Mouse (Mus musculus) liver, embryonic 15.5 days (tissue): Measurements from ENCODE around the gene Olfr427. TPM values are rescaled to one million over a fixed set of nuclear protein-coding genes. Genes with fewer than 3 reads are reported as not detected.
"Not testable (repeated sequence)": the region's sequence is repeated elsewhere in the genome, so short reads cannot be mapped to it uniquely, and the experiment has no call there.

ENCODE experiments used
- ATAC-seq: fragments of 200-750 bp; cut with Nextera tagmentation; 2 replicates; pipeline ENCODE4 v1.8.0; 2017; ENCODE audit warnings: moderate number of reproducible peaks, mild to moderate bottlenecking, moderate library complexity; ENCODE audit not compliant: insufficient read depth
- H3K27ac ChIP-seq: fragments of 300-500 bp; sonication (generic); replicated peaks from 2 replicates; pipeline ENCODE4 v1.5.1; 2015; ENCODE audit warnings: mild to moderate bottlenecking, inconsistent platforms
- H3K27me3 ChIP-seq: fragments of 300-500 bp; sonication (generic); 2 replicates; pipeline ENCODE4 v1.6.1; 2015; ENCODE audit warnings: mild to moderate bottlenecking, inconsistent platforms
- H3K36me3 ChIP-seq: fragments of 300-500 bp; sonication (generic); replicated peaks from 2 replicates; pipeline ENCODE4 v1.6.1; 2015; ENCODE audit warnings: moderate library complexity, mild to moderate bottlenecking, inconsistent platforms
- H3K4me1 ChIP-seq: fragments of 300-500 bp; sonication (generic); replicated peaks from 2 replicates; pipeline ENCODE4 v1.6.1; 2015; ENCODE audit warnings: inconsistent platforms
- H3K4me2 ChIP-seq: fragments of 300-500 bp; sonication (generic); 2 replicates; pipeline ENCODE4 v1.6.1; 2015; ENCODE audit warnings: moderate library complexity, mild to moderate bottlenecking, inconsistent platforms
- H3K4me3 ChIP-seq: fragments of 300-500 bp; sonication (generic); replicated peaks from 2 replicates; pipeline ENCODE4 v1.5.1; 2015; ENCODE audit warnings: mild to moderate bottlenecking, inconsistent platforms
- H3K9ac ChIP-seq: fragments of 300-500 bp; sonication (generic); 2 replicates; pipeline ENCODE4 v1.6.1; 2015; ENCODE audit warnings: moderate library complexity, mild to moderate bottlenecking, inconsistent platforms
- H3K9me3 ChIP-seq: fragments of 300-500 bp; sonication (generic); replicated peaks from 2 replicates; pipeline ENCODE4 v1.6.1; 2016; ENCODE audit warnings: inconsistent platforms
- WGBS: fragments of 180-500 bp; shearing (Covaris S2); methylation state at CpG from one replicate; pipeline ENCODE4 v1.1.7; 2015; ENCODE audit warnings: mixed read lengths; ENCODE audit not compliant: insufficient replicate concordance; 5-methylcytosine and 5-hydroxymethylcytosine counted together
- polyA plus RNA-seq: library from polyadenylated mRNA; unstranded; fragments of >200 nt; fragmentation: Nextera tagmentation; extraction: Ambion mirVana; gene quantifications from 2 replicates; pipeline ENCODE4 v1.2.1, GENCODE M21; 2015

Olfr427 gene
- polyA plus RNA-seq: not detected in 2 replicates

DNA sequence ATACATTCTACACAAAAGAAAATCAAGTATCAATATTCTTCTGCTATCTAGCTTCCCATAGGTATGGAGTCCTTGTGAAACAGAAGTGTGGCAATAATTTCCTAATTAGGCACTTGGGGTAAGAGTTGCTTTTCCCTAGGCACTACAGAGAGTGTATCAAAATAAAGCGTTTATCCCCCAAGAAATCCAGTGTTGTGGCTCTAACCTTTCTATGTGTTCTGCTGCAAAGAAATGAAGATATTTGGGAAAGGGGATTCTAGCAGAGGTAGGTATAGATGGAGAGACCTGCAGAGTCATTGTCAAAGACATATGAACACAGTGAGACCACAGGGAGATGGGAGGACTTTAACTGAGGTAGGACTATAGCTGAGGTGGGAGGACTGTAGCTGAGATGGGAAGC lies at the start of gene Olfr427:
TSS of gene Olfr427 (plus strand) at position 301 of the 400 bp plus-strand sequence.
- WGBS: 77% methylated on average over 1 of the region's 1 CpGs
- H3K27me3 ChIP-seq: no peaks in the 10 kb centered on the region
- H3K4me2 ChIP-seq: no peak within 1 kb of the TSS
- H3K4me1 ChIP-seq: no peaks in the 10 kb centered on the region
- no peak for ATAC-seq
- no peaks in the 10 kb centered on the region for H3K36me3 ChIP-seq
- no peaks in the 10 kb centered on the region for H3K9me3 ChIP-seq
- no peak within 1 kb of the TSS for H3K4me3 ChIP-seq
- H3K9ac ChIP-seq: no peak within 1 kb of the TSS
- no peak within 1 kb of the TSS for H3K27ac ChIP-seq

DNA sequence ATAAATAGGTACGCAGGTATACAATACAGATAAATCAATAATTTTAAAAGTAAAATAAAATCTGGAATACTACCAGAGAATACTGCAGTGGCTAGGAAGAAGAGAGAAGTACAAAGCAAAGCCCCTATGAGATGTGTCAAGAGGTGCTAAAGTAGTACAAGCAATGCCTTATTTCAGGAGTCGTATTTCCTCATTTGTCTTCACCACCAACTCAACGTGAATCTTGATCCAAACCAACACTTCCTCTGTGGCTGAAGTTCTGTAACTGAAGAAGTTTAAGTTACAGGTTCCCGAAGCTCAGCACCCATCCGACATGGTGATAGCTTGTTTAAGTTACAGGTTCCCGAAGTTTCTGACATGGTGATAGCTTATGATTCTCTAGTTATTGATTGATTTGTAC lies 48.5 kb upstream of the Olfr427 start:
- 37% methylated on average over 6 of the region's 6 CpGs for WGBS
- not testable (repeated sequence) for H3K4me1 ChIP-seq, H3K27me3 ChIP-seq, ATAC-seq, H3K9me3 ChIP-seq, H3K36me3 ChIP-seq, H3K9ac ChIP-seq, H3K4me2 ChIP-seq, H3K4me3 ChIP-seq, H3K27ac ChIP-seq

DNA sequence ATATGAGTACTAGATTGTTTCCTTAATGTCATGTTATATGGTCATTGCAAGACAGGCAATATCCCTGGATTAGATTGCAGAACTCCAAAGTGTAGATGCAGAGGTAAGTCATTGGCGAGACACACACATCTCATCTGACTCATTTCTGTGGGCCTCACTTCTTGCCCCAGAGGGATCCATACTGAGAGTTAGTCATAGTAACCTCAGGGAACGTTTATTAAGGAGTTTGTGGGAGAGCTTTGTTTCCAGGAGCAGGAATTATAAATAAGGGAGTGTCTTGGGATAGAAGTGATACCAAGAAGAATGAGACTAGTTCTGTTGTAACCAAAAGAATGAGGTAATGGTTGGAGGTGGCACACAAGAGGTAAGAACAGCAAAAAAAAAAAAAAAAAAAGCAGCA lies 47.8 kb upstream of the Olfr427 start, which contains the start of gene Olfr432:
TSS of gene Olfr432 (plus strand) at position 313 of the 400 bp plus-strand sequence.
- 30% methylated on average over 2 of the region's 2 CpGs for WGBS
- Histone ChIP-seq H3K27ac (no peak within 1 kb of the TSS), H3K9ac (no peak within 1 kb of the TSS), H3K36me3 (no peaks in the 10 kb centered on the region), H3K4me3 (no peak within 1 kb of the TSS), H3K4me1 (no peaks in the 10 kb centered on the region), H3K4me2 (no peak within 1 kb of the TSS), H3K27me3 (no peaks in the 10 kb centered on the region), H3K9me3 (no peaks in the 10 kb centered on the region)
- no peak for ATAC-seq

DNA sequence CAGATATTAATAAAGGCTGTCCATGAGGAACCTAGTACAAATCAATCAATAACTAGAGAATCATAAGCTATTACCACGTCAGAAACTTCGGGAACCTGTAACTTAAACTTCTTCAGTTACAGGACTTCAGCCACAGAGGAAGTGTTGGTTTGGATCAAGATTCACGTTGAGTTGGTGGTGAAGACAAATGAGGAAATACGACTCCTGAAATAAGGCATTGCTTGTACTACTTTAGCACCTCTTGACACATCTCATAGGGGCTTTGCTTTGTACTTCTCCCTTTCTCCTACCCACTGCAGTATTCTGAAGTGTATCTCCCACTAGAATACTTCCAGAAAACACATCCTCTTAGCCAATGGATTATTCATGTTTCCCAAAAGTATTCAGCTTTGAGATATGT lies 47.3 kb upstream of the Olfr427 start:
- not testable (repeated sequence) for H3K9me3 ChIP-seq, ATAC-seq, H3K36me3 ChIP-seq, H3K27me3 ChIP-seq, H3K4me3 ChIP-seq, H3K27ac ChIP-seq, H3K9ac ChIP-seq, H3K4me2 ChIP-seq, H3K4me1 ChIP-seq
- WGBS: 14% methylated on average over 4 of the region's 4 CpGs

DNA sequence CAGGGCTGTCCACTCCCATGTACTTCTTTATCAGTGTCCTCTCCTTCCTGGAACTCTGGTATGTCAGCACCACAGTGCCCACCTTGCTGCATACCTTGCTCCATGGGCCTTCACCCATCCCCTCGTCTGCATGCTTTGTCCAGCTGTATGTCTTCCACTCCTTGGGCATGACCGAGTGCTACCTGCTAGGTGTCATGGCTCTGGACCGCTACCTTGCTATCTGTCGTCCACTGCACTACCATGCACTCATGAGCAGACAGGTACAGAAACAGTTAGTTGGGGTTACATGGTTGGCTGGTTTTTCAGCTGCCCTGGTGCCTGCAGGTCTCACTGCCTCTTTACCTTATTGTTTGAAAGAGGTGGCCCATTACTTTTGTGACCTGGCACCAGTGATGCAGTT lies 46.2 kb upstream of the Olfr427 start:
- H3K9me3 ChIP-seq: no peaks in the 10 kb centered on the region
- no peaks in the 10 kb centered on the region for H3K27me3 ChIP-seq
- H3K9ac ChIP-seq: no peak overlapping the region
- H3K27ac ChIP-seq: no peak overlapping the region
- no peaks in the 10 kb centered on the region for H3K4me1 ChIP-seq
- no peak overlapping the region for H3K4me2 ChIP-seq
- WGBS: 65% methylated on average over 4 of the region's 4 CpGs
- H3K4me3 ChIP-seq: no peak overlapping the region
- H3K36me3 ChIP-seq: no peaks in the 10 kb centered on the region
- ATAC-seq: no peak

DNA sequence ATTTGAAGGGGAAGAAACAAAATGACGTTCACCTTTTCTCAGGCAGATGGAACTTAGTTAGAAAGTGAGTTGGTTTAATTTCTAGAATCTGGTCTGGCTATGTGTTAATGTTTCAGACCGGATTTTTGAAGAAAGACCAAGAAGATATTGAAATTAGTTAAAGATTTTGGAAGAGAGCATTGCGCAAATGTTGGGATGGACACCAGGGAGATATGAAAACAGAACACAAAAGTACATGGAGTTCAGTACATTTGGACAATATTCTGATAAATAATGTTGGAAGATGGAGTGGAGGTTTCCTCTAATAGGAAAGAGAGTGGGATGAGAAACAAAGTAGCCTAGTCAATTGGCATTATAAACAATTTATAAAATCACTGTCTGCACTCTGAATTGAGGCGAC lies 45.2 kb upstream of the Olfr427 start:
- no peaks in the 10 kb centered on the region for H3K4me1 ChIP-seq
- H3K27ac ChIP-seq: no peak overlapping the region
- H3K9ac ChIP-seq: no peak overlapping the region
- no peak overlapping the region for H3K4me2 ChIP-seq
- H3K9me3 ChIP-seq: no peaks in the 10 kb centered on the region
- ATAC-seq: no peak
- no peaks in the 10 kb centered on the region for H3K36me3 ChIP-seq
- 60% methylated on average over 4 of the region's 4 CpGs for WGBS
- H3K27me3 ChIP-seq: no peaks in the 10 kb centered on the region
- no peak overlapping the region for H3K4me3 ChIP-seq

DNA sequence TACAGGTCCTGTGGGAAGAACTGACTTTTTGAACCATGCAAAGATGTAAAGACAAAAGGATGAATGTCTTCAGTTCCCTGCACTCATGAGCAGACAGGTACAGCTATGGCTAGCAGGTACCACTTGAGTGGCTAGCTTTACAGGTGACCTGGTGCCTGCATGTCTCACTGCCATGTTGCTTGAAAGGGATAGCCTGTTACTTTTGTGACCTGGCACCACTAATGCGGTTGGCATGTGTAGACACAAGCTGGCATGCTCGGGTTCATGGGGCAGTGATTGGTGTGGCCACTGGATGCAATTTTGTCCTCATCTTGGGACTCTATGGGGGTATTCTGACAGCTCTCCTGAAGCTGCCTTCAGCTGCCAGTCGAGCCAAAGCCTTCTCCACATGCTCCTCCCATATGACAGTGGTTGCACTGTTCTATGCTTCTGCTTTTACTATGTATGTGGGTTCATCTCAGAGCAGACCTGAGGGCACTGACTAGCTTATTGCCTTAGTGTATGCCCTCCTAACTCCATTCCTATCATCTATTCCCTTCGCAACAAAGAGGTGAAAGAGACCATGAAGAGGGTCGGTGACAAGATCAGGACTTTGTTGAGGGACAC lies 44.7 kb upstream of the Olfr427 start:
- WGBS: 54% methylated on average over 5 of the region's 5 CpGs
- no peaks in the 10 kb centered on the region for H3K9me3 ChIP-seq
- H3K36me3 ChIP-seq: no peaks in the 10 kb centered on the region
- no peak for ATAC-seq
- H3K4me2 ChIP-seq: no peak overlapping the region
- H3K27ac ChIP-seq: no peak overlapping the region
- H3K4me3 ChIP-seq: no peak overlapping the region
- no peak overlapping the region for H3K9ac ChIP-seq
- no peaks in the 10 kb centered on the region for H3K4me1 ChIP-seq
- H3K27me3 ChIP-seq: no peaks in the 10 kb centered on the region

DNA sequence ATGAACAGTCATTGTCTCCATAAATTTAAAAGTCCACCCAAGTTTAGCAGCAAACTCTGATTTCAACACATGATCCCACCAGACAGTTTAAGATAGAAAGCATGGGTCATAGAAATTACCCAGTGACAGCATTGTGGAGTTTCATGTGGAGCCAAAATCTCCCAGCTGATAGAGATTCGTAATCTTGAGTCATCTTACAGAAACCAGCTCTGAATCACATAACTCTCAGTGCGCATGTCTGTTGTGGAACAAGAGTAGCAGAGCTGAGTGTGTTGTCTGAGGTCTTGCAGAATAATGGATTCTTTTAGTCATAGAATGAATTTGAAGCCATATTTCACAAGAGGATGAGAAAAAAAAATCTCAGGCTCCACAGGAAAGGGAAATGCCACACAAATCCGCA lies 43.7 kb upstream of the Olfr427 start:
- H3K9ac ChIP-seq: no peak overlapping the region
- H3K36me3 ChIP-seq: no peaks in the 10 kb centered on the region
- H3K9me3 ChIP-seq: no peaks in the 10 kb centered on the region
- WGBS: 57% methylated on average over 3 of the region's 3 CpGs
- H3K4me3 ChIP-seq: no peak overlapping the region
- no peak overlapping the region for H3K27ac ChIP-seq
- H3K4me1 ChIP-seq: no peaks in the 10 kb centered on the region
- H3K4me2 ChIP-seq: no peak overlapping the region
- no peak for ATAC-seq
- H3K27me3 ChIP-seq: no peaks in the 10 kb centered on the region

DNA sequence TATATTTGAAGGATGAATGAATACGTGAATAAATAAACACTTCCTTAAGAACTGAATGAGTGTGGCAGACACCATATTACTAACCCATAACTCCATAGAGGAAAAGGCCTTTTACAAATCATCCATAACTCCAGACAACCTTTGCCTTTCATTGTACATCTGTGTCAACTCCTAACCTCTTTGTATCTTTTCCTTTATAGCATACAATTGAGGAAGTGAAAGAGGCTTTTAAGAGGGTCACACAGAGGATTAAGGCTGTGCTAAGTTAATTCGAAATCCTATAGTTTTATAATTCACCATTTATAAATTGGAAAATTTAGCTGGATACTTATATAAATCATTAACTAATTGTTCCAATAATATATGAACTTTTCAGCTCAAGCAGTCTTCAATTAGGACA lies 41.4 kb upstream of the Olfr427 start:
- 56% methylated on average over 2 of the region's 2 CpGs for WGBS

DNA sequence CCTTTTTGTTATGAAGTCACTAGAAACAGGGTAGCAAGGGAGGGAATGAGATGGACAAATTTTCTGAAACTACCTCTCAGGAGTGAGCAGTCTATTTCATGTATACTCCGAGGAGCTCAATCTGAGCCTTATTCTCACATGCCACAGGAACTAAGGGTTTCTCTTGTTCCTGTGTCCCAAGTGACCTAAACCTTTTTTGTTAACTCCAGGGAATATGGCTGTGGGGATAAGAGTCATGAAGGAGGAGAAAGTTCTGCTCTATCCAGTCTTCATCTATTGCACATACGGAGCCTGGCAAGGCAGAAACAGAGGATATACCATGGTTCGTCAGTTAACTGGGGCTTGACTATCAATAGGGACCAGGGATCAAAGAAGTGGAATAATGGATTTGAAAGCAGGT lies 30.4 kb upstream of the Olfr427 start, which contains the start of gene Olfr430:
TSS of gene Olfr430 (plus strand) at position 301 of the 400 bp plus-strand sequence.
- no peak within 1 kb of the TSS for H3K9ac ChIP-seq
- H3K4me2 ChIP-seq: no peak within 1 kb of the TSS
- no peaks in the 10 kb centered on the region for H3K27me3 ChIP-seq
- H3K36me3 ChIP-seq: no peaks in the 10 kb centered on the region
- WGBS: 68% methylated on average over 3 of the region's 3 CpGs
- H3K27ac ChIP-seq: no peak within 1 kb of the TSS
- no peaks in the 10 kb centered on the region for H3K9me3 ChIP-seq
- no peaks in the 10 kb centered on the region for H3K4me1 ChIP-seq
- no peak for ATAC-seq
- no peak within 1 kb of the TSS for H3K4me3 ChIP-seq

More for the DNA sequence above, 41.4 kb upstream of the Olfr427 start:
- Histone ChIP-seq H3K9me3 (no peaks in the 10 kb centered on the region), H3K9ac (no peak overlapping the region), H3K27me3 (no peaks in the 10 kb centered on the region), H3K4me1 (no peaks in the 10 kb centered on the region), H3K4me2 (no peak overlapping the region), H3K4me3 (no peak overlapping the region), H3K36me3 (no peaks in the 10 kb centered on the region), H3K27ac (no peak overlapping the region)
- no peak for ATAC-seq

DNA sequence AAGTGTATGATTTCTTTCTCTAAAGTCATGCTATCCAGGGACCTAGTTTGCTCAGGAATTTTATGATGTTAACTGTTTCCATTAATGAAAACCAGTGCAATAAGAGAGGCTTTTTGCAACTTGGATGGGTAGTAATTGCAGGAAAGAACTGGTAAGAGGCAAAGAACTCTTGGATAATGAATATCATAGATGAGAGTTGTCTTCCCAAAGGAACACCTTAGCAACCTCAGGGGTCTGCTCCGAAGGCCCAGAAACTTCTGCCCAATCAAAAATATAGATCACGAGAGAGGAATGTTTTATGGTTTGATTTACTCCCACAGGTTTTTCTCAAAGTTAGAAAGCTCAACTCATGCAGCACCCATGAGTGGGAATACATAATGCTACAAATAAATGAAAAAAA lies 12.7 kb upstream of the Olfr427 start, which contains the start of gene Olfr429:
TSS of gene Olfr429 (plus strand) at position 301 of the 400 bp plus-strand sequence.
- 67% methylated on average over 2 of the region's 2 CpGs for WGBS
- ATAC-seq: no peak
- H3K4me1 ChIP-seq: no peaks in the 10 kb centered on the region
- H3K36me3 ChIP-seq: no peaks in the 10 kb centered on the region
- no peak within 1 kb of the TSS for H3K4me3 ChIP-seq
- H3K27ac ChIP-seq: no peak within 1 kb of the TSS
- no peak within 1 kb of the TSS for H3K4me2 ChIP-seq
- H3K27me3 ChIP-seq: no peaks in the 10 kb centered on the region
- no peak within 1 kb of the TSS for H3K9ac ChIP-seq
- no peaks in the 10 kb centered on the region for H3K9me3 ChIP-seq

DNA sequence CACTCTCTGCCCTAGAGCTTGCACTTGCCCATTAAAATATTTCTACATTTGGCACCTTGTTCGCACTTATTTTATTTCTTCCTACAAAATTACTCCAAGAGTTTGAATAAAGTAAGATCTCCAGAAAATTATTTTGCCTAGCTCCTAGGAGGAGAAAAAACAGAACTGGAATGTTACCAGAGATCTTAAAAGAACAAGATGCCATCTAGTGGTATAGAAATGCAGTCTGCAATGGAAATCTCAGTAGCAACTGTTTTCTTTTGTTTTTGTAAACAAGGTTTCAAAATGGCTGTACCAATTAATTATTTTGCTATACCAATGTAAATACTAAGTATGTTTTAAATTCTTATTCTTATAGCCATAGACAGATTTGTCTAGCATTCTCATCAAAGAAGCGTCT lies 7.0 kb downstream of the Olfr427 start:
- no peak for ATAC-seq
- H3K36me3 ChIP-seq: no peaks in the 10 kb centered on the region
- no peaks in the 10 kb centered on the region for H3K27me3 ChIP-seq
- 55% methylated on average over 2 of the region's 2 CpGs for WGBS
- no peak overlapping the region for H3K4me2 ChIP-seq
- H3K9ac ChIP-seq: no peak overlapping the region
- H3K9me3 ChIP-seq: no peaks in the 10 kb centered on the region
- H3K4me1 ChIP-seq: no peaks in the 10 kb centered on the region
- H3K4me3 ChIP-seq: no peak overlapping the region
- no peak overlapping the region for H3K27ac ChIP-seq
